Mouse (Mus musculus) forebrain, embryonic 13.5 days (tissue): ENCODE measurements around the gene Gpr180. TPM values are rescaled to one million over a fixed set of nuclear protein-coding genes. Genes with fewer than 3 reads are reported as not detected.
A peak's percentile ranks its signal among the peaks of the same experiment; 100 is the strongest.
"Not testable (repeated sequence)": the region's sequence is repeated elsewhere in the genome, so short reads cannot be mapped to it uniquely, and the experiment has no call there.

Experiments used
- ATAC-seq: fragments of 200-750 bp; cut with Nextera tagmentation; 2 replicates; pipeline ENCODE4 v1.8.0; 2017
- H3K27ac ChIP-seq: fragments of 300-500 bp; sonication (generic); 2 replicates; pipeline ENCODE4 v1.5.1; 2015; ENCODE audit warnings: inconsistent platforms, mild to moderate bottlenecking, moderate library complexity
- H3K27me3 ChIP-seq: fragments of 300-500 bp; sonication (generic); 2 replicates; pipeline ENCODE4 v1.6.1; 2015; ENCODE audit warnings: mild to moderate bottlenecking, inconsistent platforms
- H3K36me3 ChIP-seq: fragments of 300-500 bp; sonication (generic); 2 replicates; pipeline ENCODE4 v1.6.1; 2015; ENCODE audit warnings: mild to moderate bottlenecking, inconsistent platforms; ENCODE audit not compliant: poor library complexity, severe bottlenecking
- H3K4me1 ChIP-seq: fragments of 300-500 bp; sonication (generic); 2 replicates; pipeline ENCODE4 v1.6.1; 2015; ENCODE audit warnings: inconsistent platforms
- H3K4me2 ChIP-seq: fragments of 300-500 bp; sonication (generic); 2 replicates; pipeline ENCODE4 v1.6.1; 2015; ENCODE audit warnings: inconsistent platforms, mild to moderate bottlenecking, moderate library complexity
- H3K4me3 ChIP-seq: fragments of 300-500 bp; sonication (generic); 2 replicates; pipeline ENCODE4 v1.5.1; 2015; ENCODE audit warnings: mild to moderate bottlenecking, inconsistent platforms
- H3K9ac ChIP-seq: fragments of 300-500 bp; sonication (generic); 2 replicates; pipeline ENCODE4 v1.6.1; 2015; ENCODE audit warnings: mild to moderate bottlenecking, inconsistent platforms
- H3K9me3 ChIP-seq: fragments of 300-500 bp; sonication (generic); replicated peaks from 2 replicates; pipeline ENCODE4 v1.6.1; 2016; ENCODE audit warnings: inconsistent platforms
- WGBS: fragments of 180-500 bp; shearing (Covaris S2); methylation state at CpG from one replicate; pipeline ENCODE4 v1.1.7; 2015; 5-methylcytosine and 5-hydroxymethylcytosine counted together
- polyA plus RNA-seq: library from polyadenylated mRNA; unstranded; fragments of >200 nt; fragmentation: Nextera tagmentation; extraction: Ambion mirVana; gene quantifications from 2 replicates; pipeline ENCODE4 v1.2.1, GENCODE M21; 2015

The Gpr180 gene
- 28.1 and 31.4 TPM in 2 replicates for polyA plus RNA-seq

GRCm38 (mm10) chr14:118136744-118137452 lies at the start of gene Gpr180:
Gene Gpr180 (plus strand): TSS chr14:118137158.
- Histone ChIP-seq H3K4me1 (peaks cover 22% of the 10 kb centered on the region), H3K9me3 (no peaks in the 10 kb centered on the region), H3K27ac (peak within 1 kb of the TSS; percentile 48), H3K27me3 (peaks cover 8% of the 10 kb centered on the region; the same call in 1 of the 2 replicates), H3K9ac (peak within 1 kb of the TSS; percentile 89), H3K4me2 (peak within 1 kb of the TSS; percentile 90), H3K36me3 (peaks cover 26% of the 10 kb centered on the region), H3K4me3 (peak within 1 kb of the TSS; percentile 83)
- ATAC-seq: peak; percentile 98
- WGBS: under 1% methylated on average over 66 of the region's 77 CpGs

GRCm38 (mm10) chr14:118088437-118089207 lies 48.3 kb upstream of the Gpr180 start:
- H3K27ac ChIP-seq: peak overlapping the region; percentile 31; the same call in 1 of the 2 replicates
- ATAC-seq: peak; percentile 60
- H3K9me3 ChIP-seq: no peaks in the 10 kb centered on the region
- H3K9ac ChIP-seq: peak overlapping the region; percentile 66
- H3K4me3 ChIP-seq: peak overlapping the region; percentile 66
- H3K4me1 ChIP-seq: peaks cover 12% of the 10 kb centered on the region
- H3K4me2 ChIP-seq: peak overlapping the region; percentile 68
- WGBS: 4% methylated on average over 22 of the region's 22 CpGs
- no peaks in the 10 kb centered on the region for H3K36me3 ChIP-seq
- H3K27me3 ChIP-seq: 0 out of 2 replicates have a peak, but pooled peaks cover 17% of the 10 kb centered on the region

- peaks cover 12% of the 10 kb centered on the region for H3K4me1 ChIP-seq
- WGBS: under 1% methylated on average over 44 of the region's 44 CpGs
- H3K9ac ChIP-seq: peak overlapping the region; percentile 66
- no peaks in the 10 kb centered on the region for H3K9me3 ChIP-seq
- peak overlapping the region; percentile 68 for H3K4me2 ChIP-seq
- H3K4me3 ChIP-seq: peak overlapping the region; percentile 66
- H3K27ac ChIP-seq: peak overlapping the region; percentile 31; the same call in 1 of the 2 replicates
- no peaks in the 10 kb centered on the region for H3K36me3 ChIP-seq
- 0 out of 2 replicates have a peak, but pooled peaks cover 17% of the 10 kb centered on the region for H3K27me3 ChIP-seq
- peak; percentile 80 for ATAC-seq
Measured at GRCm38 (mm10) chr14:118089215-118089805, 47.6 kb upstream of the Gpr180 start.

GRCm38 (mm10) chr14:118089806-118090392 lies 47.1 kb upstream of the Gpr180 start:
- Histone ChIP-seq H3K9me3 (no peaks in the 10 kb centered on the region), H3K4me2 (peak overlapping the region; percentile 68), H3K4me1 (peaks cover 12% of the 10 kb centered on the region), H3K36me3 (no peaks in the 10 kb centered on the region), H3K27ac (no peak overlapping the region), H3K27me3 (0 out of 2 replicates have a peak, but pooled peaks cover 17% of the 10 kb centered on the region), H3K9ac (peak overlapping the region; percentile 66), H3K4me3 (peak overlapping the region; percentile 66)
- peak; percentile 66 for ATAC-seq
- WGBS: 1% methylated on average over 18 of the region's 18 CpGs

GRCm38 (mm10) chr14:118098265-118098664 lies 38.7 kb upstream of the Gpr180 start:
- Histone ChIP-seq H3K9ac (no peak overlapping the region), H3K27ac (no peak overlapping the region), H3K4me2 (no peak overlapping the region), H3K4me3 (no peak overlapping the region), H3K4me1 (no peaks in the 10 kb centered on the region), H3K27me3 (no peaks in the 10 kb centered on the region), H3K9me3 (no peaks in the 10 kb centered on the region), H3K36me3 (no peaks in the 10 kb centered on the region)
- 66% methylated on average over 2 of the region's 2 CpGs for WGBS
- ATAC-seq: no peak

GRCm38 (mm10) chr14:118101227-118101990 lies 35.5 kb upstream of the Gpr180 start:
- ATAC-seq: no peak
- no peak overlapping the region for H3K4me2 ChIP-seq
- H3K27me3 ChIP-seq: no peaks in the 10 kb centered on the region
- no peaks in the 10 kb centered on the region for H3K9me3 ChIP-seq
- H3K4me3 ChIP-seq: no peak overlapping the region
- no peak overlapping the region for H3K9ac ChIP-seq
- no peak overlapping the region for H3K27ac ChIP-seq
- no peaks in the 10 kb centered on the region for H3K4me1 ChIP-seq
- H3K36me3 ChIP-seq: no peaks in the 10 kb centered on the region
- 88% methylated on average over 14 of the region's 14 CpGs for WGBS

GRCm38 (mm10) chr14:118107479-118107878 lies 29.5 kb upstream of the Gpr180 start:
- not testable (repeated sequence) for ATAC-seq, H3K4me3 ChIP-seq, H3K4me1 ChIP-seq, H3K27me3 ChIP-seq, H3K9ac ChIP-seq, H3K9me3 ChIP-seq, H3K27ac ChIP-seq, H3K4me2 ChIP-seq
- 94% methylated on average over 2 of the region's 2 CpGs for WGBS
- H3K36me3 ChIP-seq: peaks cover 17% of the 10 kb centered on the region

- no peaks in the 10 kb centered on the region for H3K9me3 ChIP-seq
- no peak overlapping the region for H3K4me3 ChIP-seq
- H3K4me2 ChIP-seq: no peak overlapping the region
- H3K4me1 ChIP-seq: no peaks in the 10 kb centered on the region
- no peaks in the 10 kb centered on the region for H3K27me3 ChIP-seq
- 94% methylated on average over 6 of the region's 6 CpGs for WGBS
- peaks cover 68% of the 10 kb centered on the region for H3K36me3 ChIP-seq
- H3K9ac ChIP-seq: no peak overlapping the region
- no peak overlapping the region for H3K27ac ChIP-seq
- ATAC-seq: no peak
Measured at GRCm38 (mm10) chr14:118113116-118113515, 23.8 kb upstream of the Gpr180 start.

- 94% methylated on average over 5 of the region's 5 CpGs for WGBS
- ATAC-seq: no peak
- Histone ChIP-seq H3K27ac (no peak overlapping the region), H3K4me2 (no peak overlapping the region), H3K9me3 (no peaks in the 10 kb centered on the region), H3K4me3 (no peak overlapping the region), H3K27me3 (no peaks in the 10 kb centered on the region), H3K36me3 (peaks cover 77% of the 10 kb centered on the region), H3K9ac (no peak overlapping the region), H3K4me1 (no peaks in the 10 kb centered on the region)
Measured at GRCm38 (mm10) chr14:118124129-118124528, 12.8 kb upstream of the Gpr180 start.

GRCm38 (mm10) chr14:118124771-118125170 lies 12.2 kb upstream of the Gpr180 start:
- H3K27me3 ChIP-seq: no peaks in the 10 kb centered on the region
- 93% methylated on average over 4 of the region's 4 CpGs for WGBS
- no peak for ATAC-seq
- no peaks in the 10 kb centered on the region for H3K4me1 ChIP-seq
- H3K9ac ChIP-seq: no peak overlapping the region
- peaks cover 71% of the 10 kb centered on the region for H3K36me3 ChIP-seq
- H3K4me3 ChIP-seq: no peak overlapping the region
- no peaks in the 10 kb centered on the region for H3K9me3 ChIP-seq
- H3K27ac ChIP-seq: no peak overlapping the region
- H3K4me2 ChIP-seq: no peak overlapping the region

- Histone ChIP-seq H3K4me2 (no peak overlapping the region), H3K27ac (no peak overlapping the region), H3K9me3 (no peaks in the 10 kb centered on the region), H3K27me3 (no peaks in the 10 kb centered on the region), H3K4me1 (peaks cover 9% of the 10 kb centered on the region), H3K9ac (no peak overlapping the region), H3K4me3 (no peak overlapping the region), H3K36me3 (peaks cover 56% of the 10 kb centered on the region)
- WGBS: 94% methylated on average over 5 of the region's 5 CpGs
- ATAC-seq: no peak
Measured at GRCm38 (mm10) chr14:118126301-118126700, 10.7 kb upstream of the Gpr180 start.
